Mouse (Mus musculus) kidney, embryonic 14.5 days (tissue): ENCODE measurements at regions not wholly inside any gene's neighbourhood (a gene's known extent, or its start where the extent isn't known, plus 50 kb on each side); places are given as distances from the start of the nearest gene placed in this dataset.
"Not testable (repeated sequence)": the region's sequence is repeated elsewhere in the genome, so short reads cannot be mapped to it uniquely, and the experiment has no call there.

Experiments
- ATAC-seq: fragments of 200-750 bp; cut with Nextera tagmentation; 2 replicates; pipeline ENCODE4 v1.8.0; 2017; ENCODE audit warnings: moderate number of reproducible peaks, mild to moderate bottlenecking, moderate TSS enrichment, moderate library complexity; ENCODE audit not compliant: low FRiP score, low TSS enrichment
- H3K27ac ChIP-seq: fragments of 300-500 bp; sonication (generic); 2 replicates; pipeline ENCODE4 v1.5.1; 2014; ENCODE audit warnings: low read depth, mild to moderate bottlenecking, low read length, moderate library complexity, mixed read lengths
- H3K27me3 ChIP-seq: fragments of 300-500 bp; sonication (generic); 2 replicates; pipeline ENCODE4 v1.6.1; 2014; ENCODE audit warnings: mild to moderate bottlenecking, low read length; ENCODE audit not compliant: control insufficient read depth, insufficient read depth
- H3K36me3 ChIP-seq: fragments of 300-500 bp; sonication (generic); 2 replicates; pipeline ENCODE4 v1.6.1; 2014; ENCODE audit warnings: low read length, mixed read lengths; ENCODE audit not compliant: control insufficient read depth, insufficient read depth
- H3K4me1 ChIP-seq: fragments of 300-500 bp; sonication (generic); 2 replicates; pipeline ENCODE4 v1.6.1; 2014; ENCODE audit warnings: low read length, mixed read lengths; ENCODE audit not compliant: control insufficient read depth, insufficient read depth
- H3K4me2 ChIP-seq: fragments of 300-500 bp; sonication (generic); replicated peaks from 2 replicates; pipeline ENCODE4 v1.6.1; 2014; ENCODE audit warnings: low read depth, mild to moderate bottlenecking, low read length
- H3K4me3 ChIP-seq: fragments of 300-500 bp; sonication (generic); 2 replicates; pipeline ENCODE4 v1.5.1; 2014; ENCODE audit warnings: mild to moderate bottlenecking, low read length
- H3K9ac ChIP-seq: fragments of 300-500 bp; sonication (generic); 2 replicates; pipeline ENCODE4 v1.6.1; 2014; ENCODE audit warnings: low read depth, mild to moderate bottlenecking, low read length, moderate library complexity
- H3K9me3 ChIP-seq: fragments of 300-500 bp; sonication (generic); 2 replicates; pipeline ENCODE4 v1.6.1; 2016; ENCODE audit warnings: low read length; ENCODE audit not compliant: control insufficient read depth
- WGBS: fragments of 180-500 bp; shearing (Covaris S2); extraction: QIAGEN DNeasy Blood & Tissue Kit; methylation state at CpG from one replicate; pipeline ENCODE4 v1.1.7; 2014; 5-methylcytosine and 5-hydroxymethylcytosine counted together

DNA sequence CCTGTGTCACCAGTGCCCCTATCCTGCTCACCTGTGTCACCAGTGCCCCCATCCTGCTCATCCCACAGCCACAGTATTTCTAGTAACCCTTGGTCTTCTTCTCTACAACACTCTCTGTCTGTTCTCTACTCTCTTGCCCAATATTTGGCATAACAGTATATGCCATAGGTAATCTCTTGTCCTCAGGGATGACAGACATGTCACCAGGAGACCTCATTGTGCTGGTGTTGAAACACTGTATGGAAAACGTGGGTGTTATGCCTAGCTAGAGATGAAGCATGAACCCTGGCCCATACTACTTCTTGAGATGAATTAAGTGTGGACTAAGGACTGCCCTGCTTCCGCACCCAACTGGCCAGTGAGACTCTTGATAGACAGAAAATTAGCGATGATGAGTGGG is 241.4 kb downstream of the Bcl11a start:
- ATAC-seq = no peak
- WGBS = 87% methylated on average over 3 of the region's 3 CpGs
- no peaks in the 10 kb centered on the region for H3K4me1 ChIP-seq

DNA sequence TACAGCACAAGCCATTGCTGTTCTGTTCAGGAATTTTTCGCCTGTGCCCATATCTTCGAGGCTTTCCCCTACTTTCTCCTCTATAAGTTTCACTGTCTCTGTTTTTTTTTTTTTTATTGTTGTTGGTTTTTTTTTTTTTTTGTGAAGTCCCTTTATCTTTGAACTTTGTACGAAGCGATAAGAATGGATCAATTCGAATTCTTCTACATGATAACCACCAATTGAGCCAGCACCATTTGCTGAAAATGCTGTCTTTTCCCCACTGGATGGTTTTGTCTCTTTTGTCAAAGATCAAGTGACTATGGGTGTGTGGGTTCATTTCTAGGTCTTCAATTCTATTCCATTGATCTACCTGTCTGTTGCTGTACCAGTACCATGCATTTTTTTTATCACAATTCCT is 244.6 kb downstream of the Bcl11a start:
- WGBS = 95% methylated on average over 5 of the region's 5 CpGs
- ATAC-seq, H3K9me3 ChIP-seq: not testable (repeated sequence)

More for the DNA sequence above, 241.4 kb downstream of the Bcl11a start:
- no peak overlapping the region for H3K27ac ChIP-seq
- no peak overlapping the region for H3K4me3 ChIP-seq
- H3K36me3 ChIP-seq = no peaks in the 10 kb centered on the region
- H3K9me3 ChIP-seq = no peaks in the 10 kb centered on the region
- no peak overlapping the region for H3K4me2 ChIP-seq
- H3K9ac ChIP-seq = no peak overlapping the region
- no peaks in the 10 kb centered on the region for H3K27me3 ChIP-seq

DNA sequence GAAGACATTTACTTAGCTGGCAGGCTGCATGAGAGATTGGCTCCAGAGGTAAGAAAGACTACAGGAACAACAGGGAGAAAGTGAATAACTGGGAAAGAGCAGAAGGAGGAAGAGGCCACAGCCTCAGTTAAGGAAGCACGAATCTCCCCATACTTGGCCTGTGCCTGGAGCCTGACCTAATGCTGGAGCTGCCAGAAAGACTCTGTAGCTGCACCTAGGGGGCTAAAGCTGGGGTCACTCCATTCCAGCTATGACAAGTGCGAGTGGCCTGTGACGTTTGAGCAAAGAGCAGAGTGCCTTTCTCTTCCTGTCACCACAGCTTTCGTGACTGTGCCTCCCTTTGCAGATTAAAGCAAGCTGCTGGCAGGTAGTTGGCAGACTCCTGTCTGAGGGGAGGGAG is 250.6 kb downstream of the Bcl11a start:
- Histone ChIP-seq H3K36me3 (no peaks in the 10 kb centered on the region), H3K27me3 (no peaks in the 10 kb centered on the region), H3K9me3 (peaks cover 2% of the 10 kb centered on the region; the same call in 1 of the 2 replicates), H3K9ac (no peak overlapping the region), H3K4me1 (no peaks in the 10 kb centered on the region), H3K4me2 (no peak overlapping the region), H3K4me3 (no peak overlapping the region), H3K27ac (no peak overlapping the region)
- WGBS = 59% methylated on average over 4 of the region's 4 CpGs
- no peak for ATAC-seq

More for the DNA sequence above, 244.6 kb downstream of the Bcl11a start:
- H3K27me3 ChIP-seq, H3K27ac ChIP-seq, H3K9ac ChIP-seq, H3K4me1 ChIP-seq, H3K36me3 ChIP-seq, H3K4me2 ChIP-seq, H3K4me3 ChIP-seq: not testable (repeated sequence)

DNA sequence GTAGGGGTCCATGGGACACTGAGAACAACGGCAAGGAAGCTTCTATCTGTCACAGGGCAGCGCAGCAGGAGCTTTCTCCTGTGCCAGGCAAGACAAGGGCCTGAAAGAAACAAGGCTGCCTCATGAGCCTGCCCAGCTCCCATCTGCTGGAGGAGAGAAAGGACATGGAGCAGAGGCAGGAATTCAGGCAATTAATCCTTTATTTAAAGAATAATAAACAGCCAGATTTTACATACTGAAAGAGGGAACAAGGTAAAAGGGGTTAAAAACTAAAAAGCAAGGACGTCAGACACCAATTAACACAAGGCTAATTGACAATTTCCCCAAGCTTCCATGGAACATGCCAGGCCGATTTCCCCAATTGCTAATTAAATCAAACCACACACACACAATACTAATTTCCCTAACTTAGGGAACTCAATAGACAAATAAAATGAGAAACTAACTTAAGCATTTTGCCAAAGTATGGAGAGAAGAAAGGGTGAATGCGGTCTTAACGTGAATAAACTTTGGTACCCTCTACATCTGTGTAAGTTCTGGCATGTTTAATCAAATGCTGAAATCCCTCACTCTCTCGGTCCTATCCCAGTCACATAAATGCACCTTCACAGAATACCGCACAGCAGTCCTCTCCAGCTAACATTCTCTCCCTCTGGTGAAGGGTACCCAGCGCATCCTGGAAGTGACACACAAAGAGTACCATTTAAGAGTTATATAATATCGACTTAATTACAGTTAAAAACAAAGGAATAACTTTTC is 252.7 kb downstream of the Bcl11a start:
- no peaks in the 10 kb centered on the region for H3K27me3 ChIP-seq
- no peak overlapping the region for H3K4me2 ChIP-seq
- H3K36me3 ChIP-seq = no peaks in the 10 kb centered on the region
- WGBS = 81% methylated on average over 10 of the region's 10 CpGs
- H3K4me1 ChIP-seq = no peaks in the 10 kb centered on the region
- H3K27ac ChIP-seq = no peak overlapping the region
- ATAC-seq = no peak
- no peak overlapping the region for H3K9ac ChIP-seq
- peaks cover 2% of the 10 kb centered on the region; the same call in 1 of the 2 replicates for H3K9me3 ChIP-seq
- no peak overlapping the region for H3K4me3 ChIP-seq

DNA sequence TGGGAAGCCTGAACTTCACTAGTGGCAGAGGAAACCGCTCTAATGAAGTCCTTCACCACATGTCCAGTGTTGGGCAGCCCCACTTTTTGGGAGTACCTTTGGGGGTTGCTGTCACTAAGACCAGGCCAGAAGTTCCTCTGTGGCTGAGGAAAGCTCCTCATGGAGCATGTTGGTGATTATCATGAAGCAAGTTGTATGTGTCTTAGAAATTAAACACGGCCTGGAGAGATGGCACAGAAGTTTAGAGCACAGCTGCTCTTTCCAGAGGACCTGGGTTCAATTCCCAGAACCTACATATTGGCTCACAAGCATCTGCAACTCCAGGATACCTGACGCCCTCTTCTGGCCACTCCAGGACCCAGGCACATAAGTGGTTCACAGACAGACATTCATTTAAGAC is 254.4 kb downstream of the Bcl11a start:
- Histone ChIP-seq H3K9me3 (peaks cover 2% of the 10 kb centered on the region; the same call in 1 of the 2 replicates), H3K27ac (no peak overlapping the region), H3K4me2 (no peak overlapping the region), H3K36me3 (no peaks in the 10 kb centered on the region), H3K27me3 (no peaks in the 10 kb centered on the region), H3K4me1 (no peaks in the 10 kb centered on the region), H3K4me3 (no peak overlapping the region), H3K9ac (no peak overlapping the region)
- 86% methylated on average over 3 of the region's 3 CpGs for WGBS
- no peak for ATAC-seq

DNA sequence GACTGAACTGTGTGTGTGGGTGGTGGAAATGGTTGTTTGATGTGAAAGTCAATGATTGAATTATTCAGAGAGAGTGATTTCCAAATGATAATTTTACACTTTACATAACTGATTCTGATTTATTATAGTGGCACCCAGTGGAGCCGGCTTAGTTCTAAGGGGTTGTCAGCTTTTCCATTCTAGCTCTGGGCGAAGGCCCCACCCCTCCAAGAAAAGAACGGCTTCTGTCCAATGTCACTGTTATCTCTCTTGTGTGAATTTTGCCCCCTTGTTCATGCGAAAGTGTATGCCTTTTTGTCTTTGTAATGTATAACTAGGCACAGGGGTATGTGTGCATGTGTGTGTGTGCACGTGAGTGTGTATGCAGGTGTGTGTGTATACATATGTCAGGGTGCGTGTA is 255.3 kb downstream of the Bcl11a start:
- WGBS = 84% methylated on average over 6 of the region's 6 CpGs
- Histone ChIP-seq H3K9me3 (peaks cover 2% of the 10 kb centered on the region; the same call in 1 of the 2 replicates), H3K36me3 (no peaks in the 10 kb centered on the region), H3K4me2 (no peak overlapping the region), H3K27me3 (no peaks in the 10 kb centered on the region), H3K9ac (no peak overlapping the region), H3K4me1 (no peaks in the 10 kb centered on the region), H3K4me3 (no peak overlapping the region), H3K27ac (no peak overlapping the region)
- no peak for ATAC-seq

DNA sequence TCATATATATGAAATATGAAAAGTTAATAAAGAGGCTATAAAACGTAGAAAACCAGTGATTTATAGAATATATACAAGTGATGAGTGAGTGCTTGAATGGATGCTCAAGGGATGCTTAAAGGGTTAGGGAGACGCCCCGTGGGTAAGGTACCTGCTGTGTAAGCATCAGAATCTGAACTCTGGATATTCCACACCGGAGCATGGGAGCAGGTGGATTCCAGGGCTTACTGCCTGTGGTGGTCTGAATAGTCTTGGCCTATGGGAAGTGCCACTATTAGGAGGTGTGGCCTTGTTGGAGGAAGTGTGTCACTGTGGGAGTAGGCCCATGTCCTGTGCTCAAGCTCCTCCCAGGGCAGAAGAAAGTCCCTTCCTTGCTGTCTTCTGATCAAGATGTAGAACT is 257.4 kb downstream of the Bcl11a start:
- no peak overlapping the region for H3K27ac ChIP-seq
- H3K4me3 ChIP-seq = no peak overlapping the region
- no peak overlapping the region for H3K9ac ChIP-seq
- 89% methylated on average over 4 of the region's 4 CpGs for WGBS
- no peak overlapping the region for H3K4me2 ChIP-seq
- no peaks in the 10 kb centered on the region for H3K27me3 ChIP-seq
- ATAC-seq = no peak
- H3K4me1 ChIP-seq = no peaks in the 10 kb centered on the region
- H3K36me3 ChIP-seq = no peaks in the 10 kb centered on the region
- peaks cover 2% of the 10 kb centered on the region; the same call in 1 of the 2 replicates for H3K9me3 ChIP-seq

DNA sequence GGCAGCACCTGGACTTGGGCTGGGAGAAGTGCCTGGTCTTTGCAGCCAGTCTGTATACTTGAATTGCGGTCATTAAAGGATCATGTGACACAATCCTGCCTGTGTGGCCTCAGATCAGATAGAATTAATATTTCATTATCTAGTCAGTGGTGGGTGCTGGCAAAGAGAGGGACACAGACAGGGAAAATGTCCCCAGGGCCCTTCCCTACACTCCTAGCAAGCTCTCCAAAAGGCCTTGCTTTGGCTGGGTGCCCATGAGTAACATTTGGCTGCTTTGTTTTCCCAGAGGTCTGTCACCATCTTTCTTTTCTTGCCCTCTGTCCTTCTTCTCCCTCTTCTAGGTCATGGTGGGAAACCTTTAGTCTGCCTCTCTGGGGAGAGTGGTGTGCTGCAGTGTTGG is 260.3 kb downstream of the Bcl11a start:
- no peaks in the 10 kb centered on the region for H3K27me3 ChIP-seq
- no peak overlapping the region for H3K27ac ChIP-seq
- H3K4me2 ChIP-seq = no peak overlapping the region
- H3K9ac ChIP-seq = no peak overlapping the region
- WGBS = 79% methylated on average over 1 of the region's 1 CpGs
- no peak for ATAC-seq
- no peak overlapping the region for H3K4me3 ChIP-seq
- no peaks in the 10 kb centered on the region for H3K9me3 ChIP-seq
- H3K4me1 ChIP-seq = no peaks in the 10 kb centered on the region
- no peaks in the 10 kb centered on the region for H3K36me3 ChIP-seq

DNA sequence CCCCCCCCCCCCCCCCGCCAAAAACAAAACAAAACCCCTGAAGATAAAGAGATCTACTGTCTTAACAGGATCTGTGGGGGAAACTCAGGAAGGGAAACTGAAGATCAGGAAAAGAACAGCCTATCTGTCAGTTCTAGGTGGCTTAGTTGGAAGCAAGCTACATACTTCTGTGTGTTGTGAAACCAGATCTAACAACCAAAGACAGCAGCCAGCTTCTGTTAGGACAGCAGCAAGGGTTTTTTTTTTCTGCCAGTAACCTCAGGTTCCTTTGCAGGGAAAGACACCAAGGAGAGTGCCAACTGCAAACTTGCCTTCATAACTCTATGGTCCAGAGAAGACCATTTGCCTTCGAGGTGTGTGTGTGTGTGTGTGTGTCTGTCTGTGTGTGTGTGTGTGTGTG is 261.2 kb downstream of the Bcl11a start:
- H3K4me2 ChIP-seq = no peak overlapping the region
- no peak overlapping the region for H3K27ac ChIP-seq
- ATAC-seq = no peak
- H3K4me1 ChIP-seq = no peaks in the 10 kb centered on the region
- H3K9ac ChIP-seq = no peak overlapping the region
- no peaks in the 10 kb centered on the region for H3K36me3 ChIP-seq
- no peak overlapping the region for H3K4me3 ChIP-seq
- WGBS = 51% methylated on average over 2 of the region's 2 CpGs
- no peaks in the 10 kb centered on the region for H3K27me3 ChIP-seq
- H3K9me3 ChIP-seq = no peaks in the 10 kb centered on the region
